Mouse (Mus musculus) thymus, adult 2 months (tissue): ENCODE measurements around the gene Tbc1d10c. TPM values are rescaled to one million over a fixed set of nuclear protein-coding genes. Genes with fewer than 3 reads are reported as not detected.

Experiments used
- DNase-seq: peaks from one replicate; pipeline ENCODE4 v3.0.0; 2021
- H3K27ac ChIP-seq: fragments of 200-500 bp; 2 replicates; pipeline ENCODE4 v1.5.1; 2012; ENCODE audit warnings: low read length, control low read depth; ENCODE audit not compliant: control insufficient read depth, insufficient read depth
- H3K27me3 ChIP-seq: fragments of 200-500 bp; 2 replicates; pipeline ENCODE4 v1.6.1; 2012; ENCODE audit warnings: mild to moderate bottlenecking, low read length, moderate library complexity, mixed read lengths; ENCODE audit not compliant: control insufficient read depth, insufficient read depth
- H3K36me3 ChIP-seq: fragments of 200-500 bp; 2 replicates; pipeline ENCODE4 v1.6.1; 2012; ENCODE audit warnings: mild to moderate bottlenecking, low read length, moderate library complexity; ENCODE audit not compliant: control insufficient read depth, insufficient read depth
- H3K4me1 ChIP-seq: fragments of 200-500 bp; replicated peaks from 2 replicates; pipeline ENCODE4 v1.6.1; 2012; ENCODE audit warnings: low read length; ENCODE audit not compliant: control insufficient read depth, insufficient read depth
- H3K4me3 ChIP-seq: fragments of 200-500 bp; 2 replicates; pipeline ENCODE4 v1.5.1; 2012; ENCODE audit warnings: mild to moderate bottlenecking, low read length, control low read depth, moderate library complexity; ENCODE audit not compliant: control insufficient read depth, insufficient read depth
- CTCF ChIP-seq: fragments of 200-500 bp; IDR thresholded peaks from 2 replicates; pipeline ENCODE4 v1.5.1; 2012; ENCODE audit warnings: mild to moderate bottlenecking, control low read depth, low read length, moderate library complexity, borderline replicate concordance; ENCODE audit not compliant: control insufficient read depth, poor library complexity, insufficient read depth; ENCODE audit errors: extremely low read depth
- POLR2A ChIP-seq: fragments of 200-500 bp; IDR thresholded peaks from 2 replicates; pipeline ENCODE4 v1.6.1; 2012; ENCODE audit warnings: mild to moderate bottlenecking, low read length, control low read depth, moderate library complexity; ENCODE audit not compliant: control insufficient read depth, poor library complexity, insufficient read depth; ENCODE audit errors: extremely low read depth
- WGBS: fragments of 180-500 bp; shearing (Covaris S2); methylation state at CpG from one replicate; pipeline ENCODE4 v1.1.7; 2018; 5-methylcytosine and 5-hydroxymethylcytosine counted together
- polyA plus RNA-seq: library from polyadenylated mRNA; depleted of rRNA; stranded (reverse); fragments of >200 nt; gene quantifications from 2 replicates; pipeline ENCODE4 v1.2.3, GENCODE M21; 2012; rRNA removed

The Tbc1d10c gene
- polyA plus RNA-seq: 622 and 718 TPM in 2 replicates

GRCm38 (mm10) chr19:4190831-4191334 is at the start of gene Tbc1d10c:
Tbc1d10c (minus strand) TSS chr19:4191284.
- H3K27ac ChIP-seq: peak within 1 kb of the TSS; percentile 95
- DNase-seq: peak; percentile 93
- no peaks in the 10 kb centered on the region for H3K27me3 ChIP-seq
- H3K36me3 ChIP-seq: peaks cover 37% of the 10 kb centered on the region
- WGBS: 4% methylated on average over 4 of the region's 4 CpGs
- TF ChIP-seq CTCF (no peak), POLR2A (peak; percentile 87)
- peak within 1 kb of the TSS; percentile 96 for H3K4me3 ChIP-seq
- peaks cover 56% of the 10 kb centered on the region for H3K4me1 ChIP-seq

- Histone ChIP-seq H3K27me3 (no peaks in the 10 kb centered on the region), H3K4me1 (no peaks in the 10 kb centered on the region), H3K4me3 (no peak overlapping the region), H3K27ac (no peak overlapping the region), H3K36me3 (no peaks in the 10 kb centered on the region)
- TF ChIP-seq CTCF (no peak), POLR2A (no peak)
- DNase-seq: no peak
- WGBS: 81% methylated on average over 8 of the region's 8 CpGs
These were observed 49.2 kb upstream of the Tbc1d10c start for GRCm38 (mm10) chr19:4240247-4240668.

- Histone ChIP-seq H3K4me3 (no peak overlapping the region), H3K27ac (no peak overlapping the region), H3K4me1 (peaks cover 12% of the 10 kb centered on the region), H3K27me3 (no peaks in the 10 kb centered on the region), H3K36me3 (no peaks in the 10 kb centered on the region)
- no peak for DNase-seq
- TF ChIP-seq CTCF (no peak), POLR2A (no peak)
- 93% methylated on average over 4 of the region's 4 CpGs for WGBS
These were observed 43.5 kb upstream of the Tbc1d10c start for GRCm38 (mm10) chr19:4234548-4234947.

- Histone ChIP-seq H3K4me3 (no peak overlapping the region), H3K4me1 (peaks cover 18% of the 10 kb centered on the region), H3K27me3 (no peaks in the 10 kb centered on the region), H3K27ac (no peak overlapping the region), H3K36me3 (no peaks in the 10 kb centered on the region)
- DNase-seq: no peak
- WGBS: 85% methylated on average over 7 of the region's 7 CpGs
- no peak for TF ChIP-seq CTCF
These were observed 41.6 kb upstream of the Tbc1d10c start for GRCm38 (mm10) chr19:4232651-4233050.

GRCm38 (mm10) chr19:4232186-4232572 is 41.1 kb upstream of the Tbc1d10c start:
- H3K27me3 ChIP-seq: no peaks in the 10 kb centered on the region
- no peaks in the 10 kb centered on the region for H3K36me3 ChIP-seq
- peak overlapping the region; percentile 35 for H3K27ac ChIP-seq
- H3K4me1 ChIP-seq: peaks cover 22% of the 10 kb centered on the region
- H3K4me3 ChIP-seq: peak overlapping the region; percentile 77
- 0% methylated on average over 2 of the region's 2 CpGs for WGBS
- no peak for TF ChIP-seq POLR2A
- TF ChIP-seq CTCF: no peak
- DNase-seq: no peak

GRCm38 (mm10) chr19:4231253-4232185 is 40.4 kb upstream of the Tbc1d10c start, which contains the start of gene Pold4:
Pold4 (plus strand) TSS chr19:4231899.
- Histone ChIP-seq H3K4me1 (peaks cover 27% of the 10 kb centered on the region), H3K27me3 (no peaks in the 10 kb centered on the region), H3K27ac (peak within 1 kb of the TSS; percentile 35), H3K36me3 (no peaks in the 10 kb centered on the region), H3K4me3 (peak within 1 kb of the TSS; percentile 77)
- TF ChIP-seq CTCF: no peak
- TF ChIP-seq POLR2A: peak; percentile 54
- WGBS: 15% methylated on average over 26 of the region's 26 CpGs
- DNase-seq: peak; percentile 97
